Comparison of ENCODE assay signal across 14 mouse cellular contexts in the genomic region with DNA sequence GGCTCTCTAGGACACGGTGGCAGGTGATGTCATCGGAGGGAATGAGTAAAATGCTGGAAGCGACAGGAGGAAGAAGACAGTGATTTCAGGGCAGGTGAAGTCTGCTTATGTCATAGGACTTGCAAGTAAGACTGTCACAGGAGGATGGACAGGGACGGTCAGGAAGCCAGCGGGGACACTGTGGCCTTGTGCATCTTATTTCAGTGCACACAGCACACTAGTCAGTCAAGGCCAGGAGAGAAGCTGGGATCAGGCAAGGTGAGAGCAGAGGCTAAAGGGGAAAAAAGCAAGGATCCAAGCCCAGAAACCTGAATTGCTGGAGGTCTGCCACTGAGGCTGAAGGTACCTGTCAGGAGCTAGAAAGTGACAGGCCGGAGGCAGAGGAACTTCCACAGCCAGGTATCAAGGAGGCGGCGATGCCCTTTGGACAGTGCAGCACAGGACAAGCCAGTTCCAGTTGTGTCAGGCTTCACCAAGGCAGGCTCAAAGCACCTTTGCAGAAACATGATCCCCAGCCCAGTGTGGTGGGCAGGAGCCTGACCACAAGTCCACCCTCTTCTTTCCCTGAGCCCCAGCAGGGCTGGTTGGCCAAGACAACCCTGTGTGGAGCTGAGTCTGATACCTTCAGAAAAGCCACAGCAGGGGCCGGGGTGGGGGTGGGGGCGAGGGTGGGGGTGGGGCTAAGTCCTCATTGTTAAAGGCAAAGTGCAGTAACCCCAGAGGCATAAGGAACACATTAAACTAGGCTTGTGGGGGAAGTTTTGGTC. TPM values are rescaled to one million over a fixed set of nuclear protein-coding genes. Genes with fewer than 3 reads are reported as not detected.
DNase-seq lines count a peak whose midpoint lies in the region; ATAC-seq and TF ChIP-seq lines count a peak whose summit lies in the region.
"Had no signal": no experiment of that assay in that cellular context is flagged by ENCODE, and none has a peak within 500 bp of the region (broad histone marks: within the 10 kb centered on the region; RNA-seq: fewer than 3 reads in every experiment).

No protein-coding gene starts in this region.

- intact Hi-C loops in gastrocnemius, adult 2 months (cut with DNase I): loop anchor here (1.0 to 5.0 kb wide), 3 partner anchors 112 to 272 kb away; partner anchors contain the start of gene Fbxo7
- intact Hi-C loops in left cerebral cortex, postnatal 4 days (cut with DNase I): loop anchor here (10.0 kb wide), 1 partner anchor 330 kb away; no protein-coding TSS in a partner anchor

- ATAC-seq in common myeloid progenitor, adult 5-6 weeks (replicated peaks; ENCODE audit: low read depth, poor library complexity, severe bottlenecking): 0 out of 2 replicates have a peak, but pooled peaks have one; percentile 20
- ATAC-seq in intestine, embryonic 16.5 days: peak; percentile 49
- ATAC-seq: forebrain, postnatal 0 days had no signal

- H3K27me3 ChIP-seq in intestine, embryonic 16.5 days (replicated peaks; ENCODE audit: control insufficient read depth, insufficient read depth, low read length): no peaks in the 10 kb centered on the region
- H3K27me3 ChIP-seq: hindbrain, embryonic 15.5 days had no signal

- DNase-seq in gastrocnemius, adult 2 months: no peak
- no peak for DNase-seq in gastrocnemius, adult 8-10 months (ENCODE audit: low spot score in 2 of 2)
- peak; percentile 82 to 86 for DNase-seq in kidney, postnatal 36 days
- DNase-seq in left cerebral cortex, postnatal 4 days: no peak
- no peak for DNase-seq in heart, postnatal 4 days
- no peak for DNase-seq in urinary bladder, postnatal 36 days (ENCODE audit: low spot score in 2 of 2)
- DNase-seq: forebrain, postnatal 0 days; heart, adult 18-20 months; layer of hippocampus, postnatal 36 days; lung, adult 18-20 months had no signal

- H3K9me3 ChIP-seq in intestine, embryonic 16.5 days (ENCODE audit: control insufficient read depth, low read length): no peaks in the 10 kb centered on the region
- H3K9me3 ChIP-seq: hindbrain, embryonic 15.5 days had no signal

- no peaks in the 10 kb centered on the region for H3K36me3 ChIP-seq in intestine, embryonic 16.5 days (ENCODE audit: control insufficient read depth, insufficient read depth, low read length)
- H3K36me3 ChIP-seq: G1E; hindbrain, embryonic 15.5 days had no signal

- H3K4me2 ChIP-seq in intestine, embryonic 16.5 days (ENCODE audit: low read depth, low read length): no peak overlapping the region
- H3K4me2 ChIP-seq: hindbrain, embryonic 15.5 days had no signal

- H3K4me3 ChIP-seq in gastrocnemius, adult 2 months: no peak overlapping the region
- no peak overlapping the region for H3K4me3 ChIP-seq in intestine, embryonic 16.5 days (ENCODE audit: low read length)
- H3K4me3 ChIP-seq: hindbrain, embryonic 15.5 days had no signal

- no peak overlapping the region for H3K9ac ChIP-seq in intestine, embryonic 16.5 days (ENCODE audit: low read depth, low read length)
- H3K9ac ChIP-seq: forebrain, postnatal 0 days; hindbrain, embryonic 15.5 days had no signal

- 72% methylated on average over 10 of the region's 10 CpGs for WGBS in intestine, embryonic 16.5 days

- TF ChIP-seq CTCF in gastrocnemius, adult 2 months (IDR thresholded peaks at IDR 0.05): no peak

- peaks cover 11% of the 10 kb centered on the region for H3K4me1 ChIP-seq in intestine, embryonic 16.5 days (ENCODE audit: control insufficient read depth, insufficient read depth, low read length)

- H3K27ac ChIP-seq in gastrocnemius, adult 2 months: peak overlapping the region; percentile 16; the same call in 1 of the 2 replicates
- H3K27ac ChIP-seq in intestine, embryonic 16.5 days (ENCODE audit: low read length): no peak overlapping the region
- H3K27ac ChIP-seq: hindbrain, embryonic 15.5 days had no signal

RNA-seq across cellular contexts. Expression of gene Timp3, which starts 5.4 kb away (rescaled TPM):
- 10 to 100 TPM; 71.5 to 81.6 TPM for total RNA-seq in gastrocnemius, adult 2 months (2021)
- total RNA-seq in gastrocnemius, adult 8-10 months (2022): 10 to 100 TPM; 47.0 to 80.7 (median 56.9) TPM
- 1.9 and 3.6 TPM in 2 replicates for total RNA-seq in common myeloid progenitor, adult 5-6 weeks (2017)
- 43.4 and 43.7 TPM in 2 replicates for polyA plus RNA-seq in intestine, embryonic 16.5 days (2015; fragmentation: Nextera tagmentation; extraction: Ambion mirVana)
- total RNA-seq in left cerebral cortex, postnatal 4 days (2021): 10 to 100 TPM; 40.2 to 42.6 TPM
- total RNA-seq in heart, postnatal 4 days (2021): 100 to 1,000 TPM; 139 to 143 TPM

Comparison
In these comparisons a context has a peak if more than half of its experiments do, and no peak if none do; other contexts are left out.
1. DNase-seq: peak in kidney, postnatal 36 days (2 of 2); none in gastrocnemius, adult 2 months (single experiment), gastrocnemius, adult 8-10 months (0 of 2), left cerebral cortex, postnatal 4 days (single experiment), heart, postnatal 4 days (single experiment) and urinary bladder, postnatal 36 days (0 of 2).